Mouse (Mus musculus): ENCODE data around the gene Snd1.

GRCm38 (mm10) chr6:28664716-28665115, 189.8 kb downstream of the Snd1 start:
- no peak for TF ChIP-seq POLR2A (IDR thresholded peaks at IDR 0.05; ENCODE audit: extremely low read depth, insufficient read depth, low read length)
- TF ChIP-seq CTCF (IDR thresholded peaks at IDR 0.05; ENCODE audit: extremely low read depth, insufficient read depth, low read length), result no peak
